Mouse (Mus musculus) forebrain, postnatal 0 days (tissue): ENCODE measurements around the gene Tlr2. TPM values are rescaled to one million over a fixed set of nuclear protein-coding genes. Genes with fewer than 3 reads are reported as not detected.

Experiments
- ATAC-seq: fragments of 200-750 bp; cut with Nextera tagmentation; 2 replicates; pipeline ENCODE4 v1.8.0; 2017; ENCODE audit warnings: mild to moderate bottlenecking, moderate library complexity
- DNase-seq: peaks from one replicate; pipeline ENCODE4 v3.0.0-alpha.2; 2015
- H3K27ac ChIP-seq: fragments of 300-500 bp; sonication (generic); 2 replicates; pipeline ENCODE4 v1.5.1; 2014; ENCODE audit warnings: low read depth, mild to moderate bottlenecking, antibody characterized with exemption, low read length, moderate library complexity, mixed read lengths
- H3K27me3 ChIP-seq: fragments of 300-500 bp; sonication (generic); 2 replicates; pipeline ENCODE4 v1.6.1; 2014; ENCODE audit warnings: mild to moderate bottlenecking, low read length, mixed read lengths; ENCODE audit not compliant: insufficient read depth
- H3K36me3 ChIP-seq: fragments of 300-500 bp; sonication (generic); 2 replicates; pipeline ENCODE4 v1.6.1; 2014; ENCODE audit warnings: mild to moderate bottlenecking, moderate library complexity; ENCODE audit not compliant: insufficient read depth
- H3K4me1 ChIP-seq: fragments of 300-500 bp; sonication (generic); 2 replicates; pipeline ENCODE4 v1.6.1; 2014; ENCODE audit warnings: antibody characterized with exemption; ENCODE audit not compliant: insufficient read depth
- H3K4me2 ChIP-seq: fragments of 300-500 bp; sonication (generic); 2 replicates; pipeline ENCODE4 v1.6.1; 2014; ENCODE audit warnings: low read depth, mild to moderate bottlenecking, moderate library complexity
- H3K4me3 ChIP-seq: fragments of 300-500 bp; sonication (generic); 2 replicates; pipeline ENCODE4 v1.5.1; 2014; ENCODE audit warnings: low read depth, low read length, mixed read lengths
- H3K9ac ChIP-seq: fragments of 300-500 bp; sonication (generic); 2 replicates; pipeline ENCODE4 v1.6.1; 2014; ENCODE audit warnings: mild to moderate bottlenecking
- H3K9me3 ChIP-seq: fragments of 300-500 bp; sonication (generic); 2 replicates; pipeline ENCODE4 v1.6.1; 2016; ENCODE audit warnings: low read length
- CTCF ChIP-seq: sonication (generic); IDR thresholded peaks from 2 replicates; pipeline ENCODE4 v1.5.1; 2016; ENCODE audit warnings: antibody characterized with exemption, control low read depth, low read depth
- WGBS: fragments of 180-500 bp; shearing (Covaris S2); extraction: QIAGEN DNeasy Blood & Tissue Kit; methylation state at CpG from one replicate; pipeline ENCODE4 v1.1.7; 2014; 5-methylcytosine and 5-hydroxymethylcytosine counted together
- polyA plus RNA-seq: library from polyadenylated mRNA; unstranded; fragments of >200 nt; fragmentation: Nextera tagmentation; extraction: Ambion mirVana; gene quantifications from 2 replicates; pipeline ENCODE4 v1.2.1, GENCODE M21; 2015
- total RNA-seq: library from RNA; depleted of rRNA; stranded (reverse); fragments of >200 nt; gene quantifications from 2 replicates; pipeline ENCODE4 v1.2.3, GENCODE M21; 2014; rRNA removed

The Tlr2 gene
- total and polyA plus RNA-seq, 2 experiments from 2014 or later, result 1.3 to 1.6 TPM

GRCm38 (mm10) chr3:83797828-83798227 is 43.7 kb downstream of the Tlr2 start:
- no peak overlapping the region for H3K4me3 ChIP-seq
- H3K4me2 ChIP-seq, result no peak overlapping the region
- peak; percentile 60 for TF ChIP-seq CTCF
- no peaks in the 10 kb centered on the region for H3K27me3 ChIP-seq
- H3K36me3 ChIP-seq, result no peaks in the 10 kb centered on the region
- H3K4me1 ChIP-seq, result no peaks in the 10 kb centered on the region
- peak; percentile 51; the same call in 1 of the 2 replicates for ATAC-seq
- H3K27ac ChIP-seq, result no peak overlapping the region
- WGBS, result 9% methylated on average over 10 of the region's 10 CpGs
- no peaks in the 10 kb centered on the region for H3K9me3 ChIP-seq
- peak; percentile 61 for DNase-seq
- H3K9ac ChIP-seq, result no peak overlapping the region

GRCm38 (mm10) chr3:83797098-83797497 is 44.5 kb downstream of the Tlr2 start:
- Histone ChIP-seq H3K9me3 (no peaks in the 10 kb centered on the region), H3K9ac (no peak overlapping the region), H3K4me2 (no peak overlapping the region), H3K4me3 (no peak overlapping the region), H3K36me3 (no peaks in the 10 kb centered on the region), H3K4me1 (no peaks in the 10 kb centered on the region), H3K27ac (no peak overlapping the region), H3K27me3 (no peaks in the 10 kb centered on the region)
- peak; percentile 22; the same call in 1 of the 2 replicates for TF ChIP-seq CTCF
- WGBS, result 66% methylated on average over 6 of the region's 6 CpGs
- DNase-seq (peak; percentile 31), ATAC-seq (peak; percentile 56; the same call in 1 of the 2 replicates)

DNA sequence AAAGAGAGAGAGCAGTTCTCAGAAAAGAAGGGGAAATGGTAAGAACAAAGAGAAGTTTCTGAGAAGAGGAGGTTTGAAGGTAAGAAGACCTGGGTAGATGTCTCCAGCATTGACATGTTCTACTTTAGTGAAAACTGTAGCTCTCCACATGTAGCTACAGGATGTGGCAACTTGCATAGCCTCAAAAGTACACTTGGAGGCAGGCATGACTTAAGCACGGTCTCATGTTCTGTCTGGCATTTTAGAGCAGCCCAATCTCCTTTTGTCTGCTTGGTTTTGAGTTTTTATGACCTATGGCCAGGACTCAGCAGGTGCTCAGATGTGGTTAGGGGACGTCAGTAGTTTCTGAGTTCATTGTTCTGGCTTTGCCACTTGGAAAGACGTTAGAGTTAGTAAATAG is 50.1 kb downstream of the Tlr2 start:
- H3K9me3 ChIP-seq, result no peaks in the 10 kb centered on the region
- H3K27me3 ChIP-seq, result no peaks in the 10 kb centered on the region; the same call in 1 of the 2 replicates
- H3K4me2 ChIP-seq, result no peak overlapping the region
- DNase-seq (no peak), ATAC-seq (no peak)
- WGBS, result 51% methylated on average over 3 of the region's 3 CpGs
- H3K9ac ChIP-seq, result no peak overlapping the region
- TF ChIP-seq CTCF, result no peak
- no peak overlapping the region for H3K4me3 ChIP-seq
- H3K36me3 ChIP-seq, result no peaks in the 10 kb centered on the region
- no peak overlapping the region for H3K27ac ChIP-seq
- peaks cover 5% of the 10 kb centered on the region; the same call in 1 of the 2 replicates for H3K4me1 ChIP-seq

DNA sequence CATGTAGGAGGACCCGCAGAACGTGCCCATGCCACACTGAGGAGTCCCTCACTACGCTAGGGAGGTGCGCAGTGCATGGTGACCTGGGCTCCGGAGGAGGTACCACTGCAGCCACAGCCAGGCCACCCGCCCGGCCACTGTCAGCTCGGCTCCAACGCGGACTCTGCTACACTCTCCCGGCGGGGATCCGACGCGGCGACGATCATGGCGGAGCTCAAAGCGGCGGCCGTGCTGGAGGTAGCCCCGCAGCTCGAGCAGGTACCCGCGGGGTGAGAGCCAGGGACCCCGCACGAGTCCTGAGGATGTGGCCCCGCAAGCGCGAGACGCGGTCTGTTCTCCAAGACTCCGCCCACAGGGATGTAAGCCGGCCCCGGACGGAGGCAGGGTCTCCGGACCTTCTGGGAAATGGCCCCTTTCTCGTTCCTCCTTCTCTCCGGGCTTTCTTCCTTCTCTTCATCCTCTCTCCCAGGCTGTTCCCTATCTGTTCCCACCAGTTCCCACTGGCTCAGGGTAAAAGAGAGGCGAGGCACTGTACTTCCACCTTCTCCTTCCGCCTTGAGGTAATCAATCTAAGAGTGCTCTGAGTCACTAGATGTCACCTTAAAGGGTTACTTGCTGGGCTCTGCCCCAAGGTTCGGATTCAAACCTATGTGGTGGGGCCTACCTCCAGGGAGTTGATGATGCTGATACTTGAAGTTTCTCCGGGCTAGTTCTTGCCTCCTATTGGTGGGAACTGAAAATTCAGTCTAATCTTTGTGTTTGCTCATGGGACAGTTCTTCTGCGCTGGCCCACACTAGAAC is 51.7 kb downstream of the Tlr2 start:
- Histone ChIP-seq H3K36me3 (no peaks in the 10 kb centered on the region), H3K4me1 (peaks cover 5% of the 10 kb centered on the region; the same call in 1 of the 2 replicates), H3K27me3 (no peaks in the 10 kb centered on the region; the same call in 1 of the 2 replicates), H3K27ac (no peak overlapping the region), H3K9ac (peak overlapping the region; percentile 55), H3K4me2 (peak overlapping the region; percentile 94), H3K4me3 (peak overlapping the region; percentile 54), H3K9me3 (no peaks in the 10 kb centered on the region)
- ATAC-seq (peak; percentile 80), DNase-seq (peak; percentile 40)
- 2% methylated on average over 44 of the region's 44 CpGs for WGBS
- TF ChIP-seq CTCF, result peak; percentile 30; the same call in 1 of the 2 replicates

GRCm38 (mm10) chr3:83787776-83788305 is 53.7 kb downstream of the Tlr2 start:
- no peak for ATAC-seq
- no peak for TF ChIP-seq CTCF
- DNase-seq, result no peak
- 91% methylated on average over 7 of the region's 7 CpGs for WGBS
- Histone ChIP-seq H3K9ac (no peak overlapping the region), H3K9me3 (no peaks in the 10 kb centered on the region), H3K4me2 (no peak overlapping the region), H3K27ac (no peak overlapping the region), H3K4me3 (no peak overlapping the region), H3K36me3 (no peaks in the 10 kb centered on the region), H3K27me3 (no peaks in the 10 kb centered on the region; the same call in 1 of the 2 replicates), H3K4me1 (peaks cover 5% of the 10 kb centered on the region; the same call in 1 of the 2 replicates)

GRCm38 (mm10) chr3:83787086-83787485 is 54.5 kb downstream of the Tlr2 start:
- H3K36me3 ChIP-seq, result no peaks in the 10 kb centered on the region
- no peaks in the 10 kb centered on the region for H3K9me3 ChIP-seq
- H3K9ac ChIP-seq, result no peak overlapping the region
- no peaks in the 10 kb centered on the region; the same call in 1 of the 2 replicates for H3K27me3 ChIP-seq
- H3K27ac ChIP-seq, result no peak overlapping the region
- no peak for TF ChIP-seq CTCF
- peaks cover 5% of the 10 kb centered on the region; the same call in 1 of the 2 replicates for H3K4me1 ChIP-seq
- DNase-seq (no peak), ATAC-seq (no peak)
- WGBS, result 41% methylated on average over 2 of the region's 2 CpGs
- no peak overlapping the region for H3K4me3 ChIP-seq
- no peak overlapping the region for H3K4me2 ChIP-seq

Other genes with a start within 250 kb of the Tlr2 start
- gene Sfrp2, start 75.4 kb downstream of the Tlr2 start, total RNA-seq, result 13.8 and 26.3 TPM in 2 replicates
- 20.1 and 24.2 TPM in 2 replicates for gene Sfrp2, start 75.4 kb downstream of the Tlr2 start, polyA plus RNA-seq
- gene Tmem131l, start 198.4 kb upstream of the Tlr2 start, total RNA-seq, result 59.3 and 65.0 TPM in 2 replicates
- gene Tmem131l, start 198.4 kb upstream of the Tlr2 start, polyA plus RNA-seq, result 32.3 and 37.5 TPM in 2 replicates